Mouse (Mus musculus) hindbrain, postnatal 0 days (tissue): ENCODE results near the gene Muc5b. TPM values are rescaled to one million over a fixed set of nuclear protein-coding genes. Genes with fewer than 3 reads are reported as not detected.

ENCODE experiments used
- ATAC-seq: fragments of 200-750 bp; cut with Nextera tagmentation; 2 replicates; pipeline ENCODE4 v1.8.0; 2017; ENCODE audit warnings: mild to moderate bottlenecking, moderate TSS enrichment, moderate library complexity
- DNase-seq: peaks from one replicate; pipeline ENCODE4 v3.0.0-alpha.2; 2015; ENCODE audit warnings: low spot score
- H3K27ac ChIP-seq: fragments of 300-500 bp; sonication (generic); 2 replicates; pipeline ENCODE4 v1.5.1; 2014; ENCODE audit warnings: mild to moderate bottlenecking
- H3K27me3 ChIP-seq: fragments of 300-500 bp; sonication (generic); 2 replicates; pipeline ENCODE4 v1.6.1; 2014; ENCODE audit warnings: low read length, mixed read lengths; ENCODE audit not compliant: insufficient read depth
- H3K36me3 ChIP-seq: fragments of 300-500 bp; sonication (generic); 2 replicates; pipeline ENCODE4 v1.6.1; 2014; ENCODE audit warnings: low read length, mixed read lengths; ENCODE audit not compliant: insufficient read depth
- H3K4me1 ChIP-seq: fragments of 300-500 bp; sonication (generic); 2 replicates; pipeline ENCODE4 v1.6.1; 2014; ENCODE audit warnings: antibody characterized with exemption, low read length, mixed read lengths; ENCODE audit not compliant: insufficient read depth
- H3K4me2 ChIP-seq: fragments of 300-500 bp; sonication (generic); 2 replicates; pipeline ENCODE4 v1.6.1; 2014; ENCODE audit warnings: low read depth, mild to moderate bottlenecking, low read length, moderate library complexity, mixed read lengths
- H3K4me3 ChIP-seq: fragments of 300-500 bp; sonication (generic); 2 replicates; pipeline ENCODE4 v1.5.1; 2014; ENCODE audit warnings: low read length
- H3K9ac ChIP-seq: fragments of 300-500 bp; sonication (generic); replicated peaks from 2 replicates; pipeline ENCODE4 v1.6.1; 2014; ENCODE audit warnings: mild to moderate bottlenecking, low read length, moderate library complexity, mixed read lengths
- H3K9me3 ChIP-seq: fragments of 300-500 bp; sonication (generic); 2 replicates; pipeline ENCODE4 v1.6.1; 2016; ENCODE audit warnings: low read length, mixed read lengths
- CTCF ChIP-seq: IDR thresholded peaks from 2 replicates; pipeline ENCODE4 v1.5.1; 2016; ENCODE audit warnings: antibody characterized with exemption, control low read depth, low read depth
- WGBS: fragments of 180-500 bp; shearing (Covaris S2); extraction: QIAGEN DNeasy Blood & Tissue Kit; methylation state at CpG from one replicate; pipeline ENCODE4 v1.1.7; 2014; 5-methylcytosine and 5-hydroxymethylcytosine counted together
- polyA plus RNA-seq: library from polyadenylated mRNA; unstranded; fragments of >200 nt; fragmentation: Nextera tagmentation; extraction: Ambion mirVana; gene quantifications from 2 replicates; pipeline ENCODE4 v1.2.1, GENCODE M21; 2015
- total RNA-seq: library from RNA; depleted of rRNA; stranded (reverse); fragments of >200 nt; gene quantifications from 2 replicates; pipeline ENCODE4 v1.2.3, GENCODE M21; 2014; rRNA removed

Muc5b gene
- total and polyA plus RNA-seq, 2 experiments from 2014 or later = 0.03 TPM; not detected in 1

GRCm38 (mm10) chr7:141918407-141918806 lies 79.5 kb downstream of the Muc5b start, which contains the start of gene Tollip:
TSS of gene Tollip (minus strand) at chr7:141918507.
- WGBS = 98% methylated on average over 2 of the region's 2 CpGs
- ATAC-seq = no peak
- Histone ChIP-seq H3K4me1 (no peaks in the 10 kb centered on the region), H3K4me3 (no peak within 1 kb of the TSS), H3K27me3 (no peaks in the 10 kb centered on the region), H3K4me2 (no peak within 1 kb of the TSS), H3K9me3 (no peaks in the 10 kb centered on the region), H3K27ac (no peak within 1 kb of the TSS), H3K9ac (no peak within 1 kb of the TSS), H3K36me3 (no peaks in the 10 kb centered on the region)
- DNase-seq = no peak
- no peak for TF ChIP-seq CTCF

Other genes starting within 250 kb of the Muc5b start
- not detected in 2 replicates for gene Muc6, start 183.8 kb upstream of the Muc5b start, total RNA-seq
- 0.13 and 0.23 TPM in 2 replicates for gene Muc6, start 183.8 kb upstream of the Muc5b start, polyA plus RNA-seq
- gene Muc2, start 148.7 kb upstream of the Muc5b start, total RNA-seq = 0.83 and 1.3 TPM in 2 replicates
- gene Muc2, start 148.7 kb upstream of the Muc5b start, polyA plus RNA-seq = 0.20 and 0.91 TPM in 2 replicates
- not detected in 2 replicates for gene Muc5ac, start 50.1 kb upstream of the Muc5b start, total RNA-seq
- gene Muc5ac, start 50.1 kb upstream of the Muc5b start, polyA plus RNA-seq = not detected in 2 replicates
- 120 and 121 TPM in 2 replicates for gene Tollip, start 79.4 kb downstream of the Muc5b start, total RNA-seq
- 68.5 and 72.6 TPM in 2 replicates for gene Tollip, start 79.4 kb downstream of the Muc5b start, polyA plus RNA-seq
- 136 and 143 TPM in 2 replicates for gene Brsk2, start 110.7 kb downstream of the Muc5b start, total RNA-seq
- 17.9 and 18.0 TPM in 2 replicates for gene Brsk2, start 110.7 kb downstream of the Muc5b start, polyA plus RNA-seq
- gene Mob2, start 222.0 kb downstream of the Muc5b start, total RNA-seq = 41.1 and 45.5 TPM in 2 replicates
- 43.4 and 44.1 TPM in 2 replicates for gene Mob2, start 222.0 kb downstream of the Muc5b start, polyA plus RNA-seq